Mouse (Mus musculus) cerebellum, adult 11 months (tissue): ENCODE data around the gene Dhdh.
"Not testable (repeated sequence)": the region's sequence is repeated elsewhere in the genome, so short reads cannot be mapped to it uniquely, and the experiment has no call there.

Experiments used
- DNase-seq: peaks from one replicate; pipeline ENCODE4 v3.0.0; 2022

Gene Dhdh

GRCm38 (mm10) chr7:45509912-45510787 lies 21.5 kb upstream of the Dhdh start, which contains the start of gene Nucb1:
TSS of gene Nucb1 (minus strand) at chr7:45510406.
- DNase-seq = peak; percentile 88

GRCm38 (mm10) chr7:45509181-45509882 lies 20.7 kb upstream of the Dhdh start:
- no peak for DNase-seq

- DNase-seq = no peak
Measured at GRCm38 (mm10) chr7:45508561-45508960, 20.0 kb upstream of the Dhdh start.

GRCm38 (mm10) chr7:45507583-45507982 lies 19.0 kb upstream of the Dhdh start:
- DNase-seq = no peak

GRCm38 (mm10) chr7:45498427-45498826 lies 9.8 kb upstream of the Dhdh start:
- DNase-seq = no peak

GRCm38 (mm10) chr7:45494548-45494947 lies 5.9 kb upstream of the Dhdh start:
- DNase-seq = no peak

- peak; percentile 77 for DNase-seq
Measured at GRCm38 (mm10) chr7:45492951-45493350, 4.3 kb upstream of the Dhdh start.

- no peak for DNase-seq
Measured at GRCm38 (mm10) chr7:45492225-45492844, 3.7 kb upstream of the Dhdh start.

GRCm38 (mm10) chr7:45491264-45491663 lies 2.7 kb upstream of the Dhdh start:
- DNase-seq = no peak

GRCm38 (mm10) chr7:45490822-45491221 lies 2.2 kb upstream of the Dhdh start:
- DNase-seq = no peak

- DNase-seq = no peak
Measured at GRCm38 (mm10) chr7:45489578-45489977, 973 bp upstream of the Dhdh start.

- DNase-seq = no peak
Measured at GRCm38 (mm10) chr7:45487861-45488292, 728 bp downstream of the Dhdh start.

GRCm38 (mm10) chr7:45486761-45487415 lies 1.7 kb downstream of the Dhdh start, which contains the start of gene Gm45808:
TSS of gene Gm45808 (minus strand) at chr7:45486811.
- DNase-seq = no peak

- no peak for DNase-seq
Measured at GRCm38 (mm10) chr7:45486158-45486557, 2.4 kb downstream of the Dhdh start.

- not testable (repeated sequence) for DNase-seq
Measured at GRCm38 (mm10) chr7:45484985-45485384, 3.6 kb downstream of the Dhdh start.

- no peak for DNase-seq
Measured at GRCm38 (mm10) chr7:45482166-45482565, 6.4 kb downstream of the Dhdh start.

- no peak for DNase-seq
Measured at GRCm38 (mm10) chr7:45481374-45481927, 7.2 kb downstream of the Dhdh start, which contains the start of gene Tulp2. TSS of gene Tulp2 (plus strand) at chr7:45481877.

GRCm38 (mm10) chr7:45480310-45480709 lies 8.3 kb downstream of the Dhdh start:
- DNase-seq = not testable (repeated sequence)

GRCm38 (mm10) chr7:45478774-45479173 lies 9.8 kb downstream of the Dhdh start:
- DNase-seq = no peak

GRCm38 (mm10) chr7:45477003-45477402 lies 11.6 kb downstream of the Dhdh start:
- DNase-seq = no peak

GRCm38 (mm10) chr7:45476453-45476852 lies 12.2 kb downstream of the Dhdh start:
- DNase-seq = no peak

- DNase-seq = no peak
Measured at GRCm38 (mm10) chr7:45475291-45475969, 13.2 kb downstream of the Dhdh start.
